Mouse (Mus musculus): Measurements from ENCODE around the gene Gm20388.

The Gm20388 gene

DNA sequence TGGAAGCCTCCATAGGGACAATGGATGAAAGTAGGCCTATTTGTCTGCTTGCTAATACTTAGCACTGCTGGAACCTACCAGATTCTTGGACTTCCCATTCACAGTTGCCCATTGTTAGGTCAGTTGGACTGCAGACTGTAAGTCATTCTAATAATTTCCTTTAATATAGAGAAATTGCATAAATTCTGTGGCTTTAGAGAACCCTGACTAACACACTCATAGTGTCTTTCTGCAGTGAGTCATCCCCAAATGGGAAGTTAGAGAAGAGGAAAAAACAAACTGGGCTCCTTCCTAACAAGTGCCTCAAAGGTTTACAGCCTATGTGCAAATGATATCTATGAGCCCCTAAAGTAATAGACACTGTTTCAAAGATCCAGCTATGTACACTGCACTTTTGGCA, 3023.3 kb downstream of the Gm20388 start:
- no peak for DNase-seq (ENCODE audit: low spot score)

DNA sequence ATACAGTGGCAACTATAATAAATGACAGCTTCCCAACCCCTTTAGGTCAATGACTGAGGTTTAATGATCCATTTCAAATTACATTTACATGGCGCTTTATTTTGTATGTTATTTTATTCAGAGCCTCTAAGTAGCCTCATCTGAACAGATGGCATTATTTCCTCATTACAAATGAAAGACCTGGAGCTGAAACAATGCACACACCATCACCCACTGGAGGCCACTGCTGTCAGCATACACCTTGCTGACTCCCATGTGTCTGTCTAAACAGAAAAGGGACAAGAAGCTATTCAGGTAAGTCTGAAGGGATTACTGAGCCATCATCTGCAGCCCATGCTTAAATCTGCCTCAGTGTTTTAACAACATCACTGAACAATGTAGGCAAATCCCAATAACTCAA, 3024.5 kb downstream of the Gm20388 start:
- DNase-seq (ENCODE audit: low spot score): no peak

- DNase-seq (ENCODE audit: low spot score): no peak
Observed at GRCm38 (mm10) chr8:122935912-122936311, 3025.3 kb downstream of the Gm20388 start.

DNA sequence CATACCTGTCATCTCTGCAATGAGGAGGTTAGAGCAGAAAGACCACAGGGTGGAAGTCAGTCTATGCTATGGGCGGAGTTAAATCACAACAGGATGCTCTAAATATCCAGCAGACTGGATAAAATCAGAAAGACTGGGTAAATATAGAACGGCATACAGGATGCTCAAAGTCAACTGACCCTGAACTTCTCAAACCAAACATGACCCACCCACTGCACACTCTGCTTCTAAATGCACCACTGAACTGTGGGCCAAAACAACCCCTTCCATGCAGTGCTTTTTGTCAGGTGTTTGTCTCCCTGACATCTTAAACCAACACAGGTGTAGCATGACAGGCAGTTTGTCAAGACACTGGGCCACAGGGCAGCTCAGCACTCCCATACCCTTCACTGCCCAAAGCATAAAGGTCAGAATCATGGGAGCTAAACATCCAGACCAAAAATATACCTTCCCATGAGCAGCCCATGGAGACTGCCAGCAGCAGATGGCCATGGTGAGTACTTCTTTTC, 3027.0 kb downstream of the Gm20388 start:
- DNase-seq (ENCODE audit: low spot score): no peak

DNA sequence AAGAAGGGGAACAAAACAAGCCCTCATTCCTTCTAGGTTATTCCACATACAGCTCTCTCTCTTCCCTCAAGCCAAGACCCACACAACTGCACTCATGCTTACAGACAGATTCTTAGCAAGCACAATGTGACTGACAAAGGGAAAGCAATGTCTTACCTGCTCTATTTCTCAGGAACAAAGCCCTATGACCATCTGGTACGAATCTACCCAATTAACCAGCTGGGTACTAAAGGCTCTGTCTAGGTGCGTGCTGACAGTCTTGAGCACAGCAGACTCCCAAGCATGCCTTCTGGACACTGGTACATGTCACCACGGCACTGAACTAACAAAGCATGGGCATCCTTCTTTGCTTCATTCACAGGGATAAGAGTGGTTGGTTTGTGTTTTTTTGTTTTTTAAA, 3027.5 kb downstream of the Gm20388 start:
- no peak for DNase-seq (ENCODE audit: low spot score)

GRCm38 (mm10) chr8:122938591-122938990, 3027.9 kb downstream of the Gm20388 start:
- DNase-seq (ENCODE audit: low spot score): no peak

GRCm38 (mm10) chr8:122942803-122943713, 3032.4 kb downstream of the Gm20388 start:
- DNase-seq (ENCODE audit: low spot score): no peak

DNA sequence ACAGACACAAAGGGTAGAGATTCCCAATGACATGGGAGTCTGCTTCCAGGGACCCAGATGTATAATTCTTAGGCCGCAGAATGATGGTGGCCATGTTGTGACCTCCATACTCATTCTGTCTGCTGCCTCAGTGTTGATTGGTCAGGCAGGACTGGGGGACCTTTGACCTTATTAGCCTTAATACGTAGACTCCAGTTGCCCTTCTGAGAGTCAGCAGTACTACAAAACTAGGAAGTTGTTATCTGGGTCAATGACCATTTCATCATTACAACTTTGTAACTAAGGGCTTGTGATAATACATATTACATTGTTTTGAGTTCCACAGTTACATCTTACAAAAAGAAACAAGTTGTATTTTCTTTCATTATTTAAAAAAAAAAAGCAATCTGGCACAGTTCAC, 3035.1 kb downstream of the Gm20388 start:
- no peak for DNase-seq (ENCODE audit: low spot score)

DNA sequence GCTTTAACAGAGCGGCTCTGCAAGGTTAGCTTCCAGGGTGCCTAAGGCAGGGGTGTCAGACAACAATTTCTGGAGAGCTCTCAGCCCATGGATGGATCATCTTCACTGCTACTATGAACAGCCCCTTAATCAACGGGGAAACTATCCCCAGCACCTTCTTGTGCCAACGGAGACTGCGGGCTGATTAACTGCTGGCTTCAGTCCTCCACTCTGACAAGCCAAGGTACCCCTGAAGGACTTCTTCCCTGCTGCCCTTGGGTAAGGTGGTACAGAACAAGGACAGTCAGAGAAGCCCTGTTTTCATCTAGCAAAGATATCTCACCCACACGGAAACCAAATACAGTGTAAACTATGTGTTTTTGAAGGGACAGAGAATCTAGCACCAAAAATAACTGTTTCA, 3039.1 kb downstream of the Gm20388 start:
- no peak for DNase-seq (ENCODE audit: low spot score)

DNA sequence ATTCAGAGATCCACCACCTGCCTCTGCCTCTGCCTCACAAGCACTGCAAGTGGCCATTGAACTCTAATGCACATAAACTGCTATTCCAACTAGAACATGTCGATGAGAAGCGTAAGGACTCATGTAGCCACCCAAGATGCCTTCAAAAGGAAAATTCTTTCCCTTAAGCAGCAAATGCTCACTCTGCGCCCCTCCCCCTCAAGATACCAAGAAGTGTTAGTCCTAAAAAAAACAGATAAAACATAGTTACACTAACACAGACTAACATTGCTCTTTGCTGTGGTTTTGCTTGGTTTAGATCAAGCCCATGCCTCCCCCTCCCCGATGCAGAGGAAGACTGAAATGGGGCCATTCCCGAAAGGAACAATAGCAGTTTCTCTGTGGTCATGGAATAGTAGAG, 3040.8 kb downstream of the Gm20388 start:
- DNase-seq (ENCODE audit: low spot score): no peak

DNA sequence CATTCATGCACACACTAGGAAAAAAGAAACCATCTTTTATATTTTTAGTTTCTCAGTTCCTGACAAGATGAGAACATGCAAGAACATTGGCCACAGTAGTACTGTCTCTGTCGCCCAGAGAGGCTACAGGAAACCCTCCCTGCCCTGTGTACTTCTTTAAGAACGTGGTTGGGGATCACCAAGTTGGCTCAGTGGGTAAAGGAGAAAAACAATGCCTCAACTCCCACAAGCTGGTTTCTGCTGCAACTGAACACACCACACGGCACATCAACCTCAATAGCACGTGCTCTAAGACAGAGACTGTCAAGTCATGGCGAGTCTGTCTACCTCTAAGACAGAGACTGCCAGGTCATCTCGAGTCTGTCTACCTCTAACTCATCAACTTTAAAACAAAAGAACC, 3042.4 kb downstream of the Gm20388 start:
- DNase-seq (ENCODE audit: low spot score): no peak

GRCm38 (mm10) chr8:122954090-122954799, 3043.6 kb downstream of the Gm20388 start:
- DNase-seq (ENCODE audit: low spot score): no peak

GRCm38 (mm10) chr8:122955195-122955594, 3044.6 kb downstream of the Gm20388 start:
- DNase-seq (ENCODE audit: low spot score): no peak

- no peak for DNase-seq (ENCODE audit: low spot score)
Observed at GRCm38 (mm10) chr8:122955997-122956396, 3045.4 kb downstream of the Gm20388 start.

DNA sequence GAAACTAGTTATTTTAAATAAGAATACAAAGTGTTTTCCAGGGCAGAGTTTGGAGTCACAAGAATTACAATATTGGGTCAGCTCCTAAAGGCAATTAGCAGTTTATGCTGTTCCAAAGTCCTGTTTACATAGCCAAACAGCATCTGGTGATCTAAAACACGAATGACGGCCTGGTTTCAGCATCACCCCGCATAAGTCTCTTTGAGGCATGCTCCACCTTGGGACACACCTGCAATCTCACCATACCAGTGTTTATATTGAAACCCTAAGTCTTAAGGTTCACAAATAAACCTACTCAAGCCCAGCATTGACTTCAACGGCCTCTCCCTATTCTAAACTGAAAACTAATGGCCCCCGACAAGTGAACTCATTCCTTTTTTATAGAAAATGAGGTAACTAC, 3049.7 kb downstream of the Gm20388 start:
- no peak for DNase-seq (ENCODE audit: low spot score)

DNA sequence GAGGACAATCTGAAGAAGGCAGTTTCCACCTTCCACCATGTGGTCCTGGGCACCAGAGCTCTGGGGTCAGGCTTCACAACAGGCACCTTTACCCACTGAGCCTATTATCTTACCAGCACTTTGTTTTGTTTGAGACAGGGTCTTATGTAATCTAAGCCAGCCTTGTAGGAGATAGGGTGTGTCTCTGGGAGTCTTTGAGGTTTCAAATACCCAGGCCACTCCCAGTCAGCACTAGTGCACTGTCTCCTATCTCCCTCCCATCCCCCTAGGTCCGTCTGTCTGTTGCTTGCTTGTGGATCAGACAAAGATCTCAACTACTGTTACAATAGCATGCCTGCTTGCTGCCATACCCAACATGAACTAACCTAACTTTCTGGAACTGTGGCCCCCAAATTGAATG, 3050.3 kb downstream of the Gm20388 start:
- DNase-seq (ENCODE audit: low spot score): no peak

DNA sequence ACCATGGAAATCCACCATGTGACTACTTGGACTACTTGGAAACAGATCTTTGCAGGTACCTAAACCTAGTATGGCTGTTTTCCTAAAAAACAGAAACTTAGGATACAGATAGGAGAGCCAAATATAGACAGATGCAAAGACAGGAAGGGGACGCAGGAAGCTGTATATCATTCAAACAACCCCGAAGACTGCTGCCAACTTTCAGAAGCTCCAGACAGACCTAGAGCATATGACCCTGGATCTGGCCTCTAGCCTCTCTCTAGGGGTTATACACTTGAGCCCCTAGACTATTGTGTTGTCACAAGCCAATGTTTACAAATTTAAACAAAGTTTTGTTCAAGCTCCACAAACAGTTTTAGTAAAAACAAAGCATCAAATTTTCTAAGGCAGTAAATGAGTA, 3050.8 kb downstream of the Gm20388 start:
- no peak for DNase-seq (ENCODE audit: low spot score)

GRCm38 (mm10) chr8:122962046-122962445, 3051.4 kb downstream of the Gm20388 start:
- no peak for DNase-seq (ENCODE audit: low spot score)

DNA sequence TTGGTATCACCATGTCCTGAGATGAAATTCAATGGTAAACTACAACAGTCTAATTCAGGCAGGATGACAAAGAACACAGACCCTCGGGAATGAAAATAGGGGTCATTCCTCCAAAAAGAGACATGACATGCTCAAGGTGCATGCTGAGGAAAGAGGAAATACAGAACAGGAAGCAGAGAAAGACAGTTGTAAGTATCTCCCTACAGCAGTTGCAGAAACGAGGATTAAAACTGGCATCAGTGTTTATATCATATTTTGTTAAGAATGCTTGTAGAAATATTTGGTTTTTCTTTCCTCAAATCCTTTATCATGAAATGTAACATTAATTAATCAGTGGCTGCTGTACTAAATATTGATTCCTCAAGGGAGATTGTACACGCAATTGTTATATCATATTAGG, 3056.0 kb downstream of the Gm20388 start:
- DNase-seq (ENCODE audit: low spot score): no peak

DNA sequence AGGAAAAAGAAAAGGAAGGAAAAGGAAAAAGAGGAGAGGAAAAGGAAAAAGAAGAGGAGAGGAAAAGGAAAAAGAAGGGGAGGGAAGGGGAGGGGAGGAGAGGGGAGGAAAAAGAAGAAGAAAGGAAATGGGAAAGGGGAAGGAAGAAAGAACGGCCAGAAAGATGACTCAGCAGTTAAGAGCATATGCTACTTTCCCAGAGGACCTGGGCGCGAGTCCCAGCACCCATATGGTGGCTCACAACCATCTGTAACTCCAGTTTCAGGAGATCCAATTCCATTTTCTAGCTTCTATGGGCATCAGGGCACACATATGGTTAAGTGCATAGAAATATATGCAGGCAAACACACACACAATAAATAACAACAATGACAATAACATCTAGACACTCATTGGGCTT, 3057.5 kb downstream of the Gm20388 start:
- no peak for DNase-seq (ENCODE audit: low spot score)

DNA sequence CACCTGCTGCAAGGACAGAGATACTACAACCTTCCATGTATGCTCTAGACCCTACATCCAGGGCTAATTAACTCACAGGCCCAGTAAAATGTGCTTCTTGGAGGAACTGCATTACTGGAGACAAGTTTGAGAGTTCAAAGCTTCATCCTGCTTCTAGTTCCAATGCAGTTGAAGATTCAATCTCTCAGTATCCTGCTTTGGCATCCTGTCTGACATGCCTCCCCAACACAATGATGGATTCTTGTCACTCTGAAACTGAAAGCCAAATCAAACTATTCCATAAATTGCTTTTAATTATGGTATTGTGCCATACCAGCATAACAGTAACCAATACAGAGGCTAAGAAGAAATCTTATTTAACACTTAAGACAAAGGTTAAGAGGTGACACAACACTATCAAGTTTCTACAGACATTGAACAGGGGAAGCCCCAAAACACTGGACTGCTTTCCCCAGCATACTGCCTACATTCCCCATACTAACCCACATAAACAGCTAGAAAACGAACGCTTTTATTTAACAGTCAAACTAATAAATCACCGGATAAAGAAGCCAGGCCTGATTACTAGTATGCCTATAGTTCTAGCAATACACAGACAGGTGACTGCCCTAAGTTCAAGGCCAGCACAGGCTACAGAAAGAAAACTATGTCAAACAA, 3059.5 kb downstream of the Gm20388 start:
- no peak for DNase-seq (ENCODE audit: low spot score)

DNA sequence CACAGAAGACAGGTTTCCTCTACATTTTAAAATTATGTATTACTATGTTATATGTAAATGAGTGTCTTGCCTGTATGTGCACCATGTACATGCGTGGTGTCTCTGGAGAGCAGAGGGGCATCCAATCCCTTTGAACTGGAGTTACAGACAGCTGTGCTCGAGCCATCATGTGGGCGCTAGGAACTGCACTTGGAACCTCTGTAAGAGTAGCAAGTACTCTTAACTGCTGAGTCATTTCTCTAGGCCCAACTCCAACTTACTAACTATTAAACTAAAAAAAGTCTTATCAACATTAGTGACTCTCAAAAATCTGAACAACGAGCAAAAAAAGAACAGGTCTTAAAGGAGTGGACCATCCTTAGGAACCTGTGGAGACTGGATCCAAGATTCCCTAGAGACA, 3065.4 kb downstream of the Gm20388 start:
- no peak for DNase-seq (ENCODE audit: low spot score)

GRCm38 (mm10) chr8:122979424-122979823, 3068.8 kb downstream of the Gm20388 start:
- DNase-seq (ENCODE audit: low spot score): no peak

All from urinary bladder, postnatal 25 days (tissue).